Mouse (Mus musculus) intestine, postnatal 0 days (tissue): Measurements from ENCODE around the gene Eif4h. TPM values are rescaled to one million over a fixed set of nuclear protein-coding genes. Genes with fewer than 3 reads are reported as not detected.
"Not testable (repeated sequence)": the region's sequence is repeated elsewhere in the genome, so short reads cannot be mapped to it uniquely, and the experiment has no call there.

Experiments
- ATAC-seq: fragments of 200-750 bp; cut with Nextera tagmentation; 2 replicates; pipeline ENCODE4 v1.8.0; 2017; ENCODE audit warnings: mild to moderate bottlenecking, moderate TSS enrichment, moderate library complexity
- H3K27ac ChIP-seq: fragments of 300-500 bp; sonication (generic); 2 replicates; pipeline ENCODE4 v1.5.1; 2014; ENCODE audit warnings: mild to moderate bottlenecking, low read depth, low read length, moderate library complexity
- H3K27me3 ChIP-seq: fragments of 300-500 bp; sonication (generic); replicated peaks from 2 replicates; pipeline ENCODE4 v1.6.1; 2014; ENCODE audit warnings: low read length, mixed read lengths; ENCODE audit not compliant: control insufficient read depth, insufficient read depth
- H3K36me3 ChIP-seq: fragments of 300-500 bp; sonication (generic); 2 replicates; pipeline ENCODE4 v1.6.1; 2014; ENCODE audit warnings: mild to moderate bottlenecking, moderate library complexity; ENCODE audit not compliant: control insufficient read depth, insufficient read depth
- H3K4me1 ChIP-seq: fragments of 300-500 bp; sonication (generic); replicated peaks from 2 replicates; pipeline ENCODE4 v1.6.1; 2014; ENCODE audit warnings: antibody characterized with exemption, low read length, mixed read lengths; ENCODE audit not compliant: control insufficient read depth, insufficient read depth
- H3K4me2 ChIP-seq: fragments of 300-500 bp; sonication (generic); replicated peaks from 2 replicates; pipeline ENCODE4 v1.6.1; 2014; ENCODE audit warnings: low read depth, mild to moderate bottlenecking, moderate library complexity
- H3K4me3 ChIP-seq: fragments of 300-500 bp; sonication (generic); 2 replicates; pipeline ENCODE4 v1.5.1; 2014; ENCODE audit warnings: low read depth, low read length
- H3K9ac ChIP-seq: fragments of 300-500 bp; sonication (generic); 2 replicates; pipeline ENCODE4 v1.6.1; 2014; ENCODE audit warnings: mild to moderate bottlenecking, low read depth, low read length
- H3K9me3 ChIP-seq: fragments of 300-500 bp; sonication (generic); 2 replicates; pipeline ENCODE4 v1.6.1; 2016; ENCODE audit warnings: mixed run types; ENCODE audit not compliant: control insufficient read depth
- CTCF ChIP-seq: sonication (generic); IDR thresholded peaks from 2 replicates; pipeline ENCODE4 v1.5.1; 2016; ENCODE audit warnings: low read depth, mild to moderate bottlenecking, control low read depth, antibody characterized with exemption, moderate library complexity
- WGBS: fragments of 180-500 bp; shearing (Covaris S2); extraction: QIAGEN DNeasy Blood & Tissue Kit; methylation state at CpG from one replicate; pipeline ENCODE4 v1.1.7; 2014; 5-methylcytosine and 5-hydroxymethylcytosine counted together
- polyA plus RNA-seq: library from polyadenylated mRNA; unstranded; fragments of >200 nt; fragmentation: Nextera tagmentation; extraction: Ambion mirVana; gene quantifications from 2 replicates; pipeline ENCODE4 v1.2.1, GENCODE M21; 2015

Eif4h gene
- polyA plus RNA-seq, 1 experiment from 2014 or later, result 217 TPM

DNA sequence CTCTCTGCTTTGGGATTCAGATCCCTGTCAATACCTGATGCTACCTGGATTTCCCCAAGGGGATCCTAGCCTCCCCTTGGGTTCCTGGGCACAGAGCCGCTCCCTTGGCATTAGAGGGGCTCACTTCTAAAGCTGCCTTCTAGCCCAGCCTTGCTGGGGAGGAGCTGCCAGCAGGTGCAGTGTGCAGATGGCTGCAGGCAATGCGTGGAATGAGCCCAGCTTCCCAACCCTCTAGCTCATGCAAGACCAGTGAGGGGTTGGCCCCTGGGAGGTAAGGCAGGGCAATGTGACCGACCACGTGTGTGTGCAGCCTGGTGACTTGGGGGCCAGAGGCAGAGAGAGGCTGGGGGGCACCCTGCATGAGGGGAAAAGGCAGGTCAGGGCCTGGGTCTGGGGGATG, 17.4 kb upstream of the Eif4h start:
- no peak for ATAC-seq
- Histone ChIP-seq H3K27ac (no peak overlapping the region), H3K27me3 (no peaks in the 10 kb centered on the region), H3K4me1 (no peaks in the 10 kb centered on the region), H3K4me3 (no peak overlapping the region), H3K4me2 (no peak overlapping the region), H3K9ac (no peak overlapping the region), H3K36me3 (no peaks in the 10 kb centered on the region), H3K9me3 (no peaks in the 10 kb centered on the region)
- no peak for TF ChIP-seq CTCF
- WGBS, result 87% methylated on average over 4 of the region's 4 CpGs

DNA sequence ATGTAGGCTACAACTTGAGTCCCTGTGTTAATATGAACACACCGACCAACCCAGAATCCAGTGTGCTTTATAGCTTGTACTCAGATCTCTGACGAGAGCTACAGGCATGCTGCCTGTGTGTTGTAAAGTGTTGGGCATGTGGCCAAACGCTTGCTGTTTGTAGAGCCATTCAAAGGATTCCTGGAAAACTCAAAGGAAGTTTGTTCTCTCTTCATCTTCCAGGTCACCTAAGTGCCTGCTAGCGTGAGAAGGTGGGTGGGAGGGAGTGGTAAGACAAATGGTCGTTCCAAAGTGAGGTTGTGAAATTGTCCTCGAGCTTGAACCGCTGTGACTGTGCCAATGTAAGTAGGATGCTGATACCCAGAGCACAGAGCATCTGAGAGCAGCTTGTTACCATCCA, 12.7 kb upstream of the Eif4h start:
- Histone ChIP-seq H3K9ac (no peak overlapping the region), H3K4me3 (no peak overlapping the region), H3K36me3 (no peaks in the 10 kb centered on the region), H3K27ac (no peak overlapping the region), H3K4me1 (no peaks in the 10 kb centered on the region), H3K4me2 (no peak overlapping the region), H3K27me3 (no peaks in the 10 kb centered on the region), H3K9me3 (no peaks in the 10 kb centered on the region)
- WGBS, result 30% methylated on average over 7 of the region's 7 CpGs
- TF ChIP-seq CTCF, result no peak
- ATAC-seq, result no peak

DNA sequence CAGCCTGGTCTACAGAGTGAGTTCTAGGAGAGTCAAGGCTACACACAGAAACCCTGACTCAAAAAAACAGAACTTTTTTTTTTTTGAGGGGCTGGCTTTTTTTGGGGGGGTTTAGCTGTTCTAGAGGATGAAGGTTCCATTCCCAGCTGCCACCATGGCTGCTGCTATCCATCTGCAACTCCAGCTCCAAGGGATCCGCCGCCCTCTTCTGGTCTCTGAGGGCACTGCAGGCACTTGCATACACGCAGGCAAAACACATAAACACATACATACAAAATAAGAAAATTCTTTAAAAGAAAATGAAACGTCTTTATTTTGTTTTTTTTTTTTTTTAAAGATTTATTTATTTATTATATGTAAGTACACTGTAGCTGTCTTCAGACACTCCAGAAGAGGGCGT, 11.6 kb upstream of the Eif4h start:
- H3K27ac ChIP-seq, result no peak overlapping the region
- H3K4me1 ChIP-seq, result no peaks in the 10 kb centered on the region
- H3K36me3 ChIP-seq, result no peaks in the 10 kb centered on the region
- no peak overlapping the region for H3K9ac ChIP-seq
- no peaks in the 10 kb centered on the region for H3K9me3 ChIP-seq
- WGBS, result 45% methylated on average over 4 of the region's 5 CpGs
- TF ChIP-seq CTCF, result peak; percentile 72
- no peaks in the 10 kb centered on the region for H3K27me3 ChIP-seq
- H3K4me3 ChIP-seq, result no peak overlapping the region
- no peak for ATAC-seq
- H3K4me2 ChIP-seq, result no peak overlapping the region

DNA sequence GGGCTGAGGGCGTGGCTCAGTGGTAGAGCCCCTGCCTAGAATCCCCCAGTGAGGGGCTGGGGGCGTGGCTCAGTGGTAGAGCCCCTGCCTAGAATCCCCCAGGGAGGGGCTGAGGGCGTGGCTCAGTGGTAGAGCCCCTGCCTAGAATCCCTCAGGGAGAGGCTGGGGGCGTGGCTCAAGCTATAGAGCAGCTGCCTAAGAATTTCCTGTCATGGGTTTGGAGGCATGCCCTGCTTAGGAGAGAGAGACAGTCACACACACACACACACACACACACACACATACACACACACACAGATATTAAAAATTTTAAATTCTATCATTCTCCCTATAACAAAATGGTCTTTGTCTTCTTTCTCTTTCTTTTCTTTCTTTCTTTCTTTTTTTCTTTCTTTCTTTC, 9.7 kb upstream of the Eif4h start:
- H3K4me3 ChIP-seq, H3K4me1 ChIP-seq, H3K27me3 ChIP-seq, H3K27ac ChIP-seq, H3K9me3 ChIP-seq, ATAC-seq, H3K4me2 ChIP-seq, H3K36me3 ChIP-seq, H3K9ac ChIP-seq: not testable (repeated sequence)
- 83% methylated on average over 3 of the region's 4 CpGs for WGBS

DNA sequence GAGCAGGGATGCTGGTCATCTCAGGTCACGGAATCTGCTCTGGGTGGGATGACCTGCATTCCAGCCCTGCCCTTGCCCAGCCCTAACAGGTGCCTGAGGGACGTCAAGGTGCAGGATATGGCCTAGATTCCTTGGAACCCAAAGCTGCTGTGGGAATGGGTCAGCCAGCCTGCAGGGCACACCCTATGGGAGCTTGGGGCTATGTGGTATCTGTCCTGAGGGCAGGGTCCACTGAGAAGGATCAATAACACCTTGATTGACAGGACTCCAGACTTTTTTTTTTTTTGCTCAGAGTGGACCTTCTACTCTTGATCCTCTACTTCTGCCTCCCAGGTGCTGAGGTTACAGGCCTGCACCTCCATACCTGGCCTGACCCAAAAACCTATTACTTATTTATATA, 8.1 kb upstream of the Eif4h start:
- peak; percentile 64 for ATAC-seq
- Histone ChIP-seq H3K36me3 (no peaks in the 10 kb centered on the region), H3K27ac (no peak overlapping the region), H3K4me1 (no peaks in the 10 kb centered on the region), H3K4me2 (no peak overlapping the region), H3K9ac (no peak overlapping the region), H3K4me3 (no peak overlapping the region), H3K27me3 (no peaks in the 10 kb centered on the region), H3K9me3 (no peaks in the 10 kb centered on the region)
- 48% methylated on average over 2 of the region's 2 CpGs for WGBS
- TF ChIP-seq CTCF, result no peak

DNA sequence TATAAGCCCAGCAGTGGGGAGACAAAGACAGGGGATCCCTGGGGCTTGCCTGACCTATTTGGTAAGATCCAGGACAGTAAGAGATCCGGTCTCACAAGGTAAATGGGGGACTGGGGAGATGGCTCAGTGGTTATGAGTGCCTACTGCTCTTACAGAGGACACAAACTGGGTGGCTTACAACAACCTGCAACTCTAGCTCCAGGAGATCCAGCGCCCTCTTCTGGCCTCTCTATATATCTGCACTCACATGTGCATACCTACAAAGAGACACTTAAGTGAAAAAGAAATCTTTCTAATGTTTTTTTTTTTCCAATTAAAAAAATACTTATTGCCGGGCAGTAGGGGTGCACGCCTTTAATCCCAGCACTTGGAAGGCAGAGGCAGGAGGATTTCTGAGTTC, 7.2 kb upstream of the Eif4h start:
- Histone ChIP-seq H3K27ac (no peak overlapping the region), H3K4me2 (no peak overlapping the region), H3K9me3 (no peaks in the 10 kb centered on the region), H3K4me3 (no peak overlapping the region), H3K4me1 (no peaks in the 10 kb centered on the region), H3K9ac (no peak overlapping the region), H3K36me3 (no peaks in the 10 kb centered on the region), H3K27me3 (no peaks in the 10 kb centered on the region)
- no peak for TF ChIP-seq CTCF
- no peak for ATAC-seq
- WGBS, result 80% methylated on average over 4 of the region's 4 CpGs

DNA sequence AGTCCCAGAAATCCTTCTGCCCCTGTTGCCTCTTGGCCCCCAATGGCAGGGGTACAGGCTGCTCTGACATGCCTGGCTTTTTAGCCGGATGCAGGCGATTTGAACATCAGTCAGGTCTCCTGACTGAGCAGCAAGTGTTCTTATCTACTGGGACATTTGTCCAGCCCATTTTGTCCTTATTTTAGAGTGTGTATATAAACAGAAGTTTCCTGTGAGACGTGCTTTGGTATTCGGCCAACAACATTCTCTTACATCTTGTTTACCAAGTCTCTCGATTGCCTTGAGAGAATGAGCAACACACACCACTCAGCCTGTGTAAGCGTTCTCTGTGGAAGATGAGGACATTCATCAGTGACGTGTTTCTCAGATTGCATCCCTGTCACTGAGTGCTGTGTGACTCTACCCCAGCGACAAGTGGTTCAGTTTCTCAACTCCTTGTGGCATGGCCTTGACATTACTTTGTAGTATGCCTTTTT, 5.4 kb upstream of the Eif4h start:
- no peaks in the 10 kb centered on the region for H3K9me3 ChIP-seq
- peak overlapping the region; percentile 60; the same call in 1 of the 2 replicates for H3K27ac ChIP-seq
- no peak for TF ChIP-seq CTCF
- no peaks in the 10 kb centered on the region for H3K27me3 ChIP-seq
- ATAC-seq, result no peak
- H3K4me2 ChIP-seq, result no peak overlapping the region
- no peak overlapping the region for H3K9ac ChIP-seq
- H3K4me1 ChIP-seq, result no peaks in the 10 kb centered on the region
- no peak overlapping the region for H3K4me3 ChIP-seq
- no peaks in the 10 kb centered on the region for H3K36me3 ChIP-seq
- WGBS, result 30% methylated on average over 8 of the region's 8 CpGs
